Mouse (Mus musculus) hindbrain, embryonic 16.5 days (tissue): ENCODE results near the gene Ccpg1. TPM values are rescaled to one million over a fixed set of nuclear protein-coding genes. Genes with fewer than 3 reads are reported as not detected.
A peak's percentile ranks its signal among the peaks of the same experiment; 100 is the strongest.

Experiments
- ATAC-seq: fragments of 200-750 bp; cut with Nextera tagmentation; 2 replicates; pipeline ENCODE4 v1.8.0; 2017; ENCODE audit warnings: moderate TSS enrichment, moderate library complexity
- H3K27ac ChIP-seq: fragments of 300-500 bp; sonication (generic); 2 replicates; pipeline ENCODE4 v1.5.1; 2014; ENCODE audit warnings: low read depth, mild to moderate bottlenecking, control low read depth, low read length, moderate library complexity
- H3K27me3 ChIP-seq: fragments of 300-500 bp; sonication (generic); replicated peaks from 2 replicates; pipeline ENCODE4 v1.6.1; 2014; ENCODE audit warnings: low read length; ENCODE audit not compliant: control insufficient read depth, insufficient read depth
- H3K36me3 ChIP-seq: fragments of 300-500 bp; sonication (generic); 2 replicates; pipeline ENCODE4 v1.6.1; 2014; ENCODE audit warnings: mild to moderate bottlenecking, low read length, moderate library complexity, mixed read lengths; ENCODE audit not compliant: control insufficient read depth, insufficient read depth
- H3K4me1 ChIP-seq: fragments of 300-500 bp; sonication (generic); 2 replicates; pipeline ENCODE4 v1.6.1; 2014; ENCODE audit warnings: low read depth, low read length; ENCODE audit not compliant: control insufficient read depth, insufficient read depth
- H3K4me2 ChIP-seq: fragments of 300-500 bp; sonication (generic); 2 replicates; pipeline ENCODE4 v1.6.1; 2014; ENCODE audit warnings: mild to moderate bottlenecking, low read length, control low read depth, moderate library complexity
- H3K4me3 ChIP-seq: fragments of 300-500 bp; sonication (generic); 2 replicates; pipeline ENCODE4 v1.5.1; 2014; ENCODE audit warnings: mild to moderate bottlenecking, low read length, control low read depth, moderate library complexity
- H3K9ac ChIP-seq: fragments of 300-500 bp; sonication (generic); 2 replicates; pipeline ENCODE4 v1.6.1; 2014; ENCODE audit warnings: low read depth, mild to moderate bottlenecking, control low read depth, low read length, moderate library complexity
- H3K9me3 ChIP-seq: fragments of 300-500 bp; sonication (generic); 2 replicates; pipeline ENCODE4 v1.6.1; 2014; ENCODE audit warnings: mild to moderate bottlenecking, low read length, moderate library complexity; ENCODE audit not compliant: control insufficient read depth
- WGBS: fragments of 180-500 bp; shearing (Covaris S2); extraction: QIAGEN DNeasy Blood & Tissue Kit; methylation state at CpG from one replicate; pipeline ENCODE4 v1.1.7; 2014; 5-methylcytosine and 5-hydroxymethylcytosine counted together
- polyA plus RNA-seq: library from polyadenylated mRNA; unstranded; fragments of >200 nt; fragmentation: Nextera tagmentation; extraction: Ambion mirVana; gene quantifications from 2 replicates; pipeline ENCODE4 v1.2.1, GENCODE M21; 2015

Gene Ccpg1
- polyA plus RNA-seq: 49.6 and 50.7 TPM in 2 replicates

GRCm38 (mm10) chr9:72985250-72986220 is at the start of gene Ccpg1, which contains the start of gene Ccpg1os:
TSS of gene Ccpg1 (plus strand) at chr9:72985429.
TSS of gene Ccpg1os (minus strand) at chr9:72985382.
- peak within 1 kb of the TSS; percentile 88 for H3K4me2 ChIP-seq
- no peaks in the 10 kb centered on the region for H3K9me3 ChIP-seq
- H3K9ac ChIP-seq: peak within 1 kb of the TSS; percentile 91
- H3K4me1 ChIP-seq: peaks cover 17% of the 10 kb centered on the region
- peak within 1 kb of the TSS; percentile 91 for H3K27ac ChIP-seq
- H3K36me3 ChIP-seq: no peaks in the 10 kb centered on the region
- no peaks in the 10 kb centered on the region for H3K27me3 ChIP-seq
- H3K4me3 ChIP-seq: peak within 1 kb of the TSS; percentile 98
- ATAC-seq: peak; percentile 100
- WGBS: under 1% methylated on average over 70 of the region's 88 CpGs

- no peaks in the 10 kb centered on the region for H3K9me3 ChIP-seq
- no peak for ATAC-seq
- H3K4me2 ChIP-seq: no peak overlapping the region
- no peak overlapping the region for H3K9ac ChIP-seq
- H3K27ac ChIP-seq: no peak overlapping the region
- H3K4me3 ChIP-seq: no peak overlapping the region
- 71% methylated on average over 2 of the region's 2 CpGs for WGBS
- no peaks in the 10 kb centered on the region for H3K4me1 ChIP-seq
- H3K27me3 ChIP-seq: no peaks in the 10 kb centered on the region
- H3K36me3 ChIP-seq: no peaks in the 10 kb centered on the region
Measured at GRCm38 (mm10) chr9:72936301-72936700, 48.9 kb upstream of the Ccpg1 start.

GRCm38 (mm10) chr9:72943424-72943823 is 41.8 kb upstream of the Ccpg1 start:
- H3K27me3 ChIP-seq: no peaks in the 10 kb centered on the region
- peaks cover 26% of the 10 kb centered on the region for H3K36me3 ChIP-seq
- ATAC-seq: no peak
- 64% methylated on average over 3 of the region's 3 CpGs for WGBS
- no peaks in the 10 kb centered on the region for H3K4me1 ChIP-seq
- H3K4me2 ChIP-seq: no peak overlapping the region
- H3K4me3 ChIP-seq: no peak overlapping the region
- no peak overlapping the region for H3K27ac ChIP-seq
- no peak overlapping the region for H3K9ac ChIP-seq
- H3K9me3 ChIP-seq: 0 out of 2 replicates have a peak, but pooled peaks cover 2% of the 10 kb centered on the region

- Histone ChIP-seq H3K4me2 (no peak overlapping the region), H3K27me3 (no peaks in the 10 kb centered on the region), H3K36me3 (peaks cover 26% of the 10 kb centered on the region), H3K9ac (no peak overlapping the region), H3K27ac (no peak overlapping the region), H3K4me3 (no peak overlapping the region), H3K4me1 (no peaks in the 10 kb centered on the region), H3K9me3 (0 out of 2 replicates have a peak, but pooled peaks cover 2% of the 10 kb centered on the region)
- WGBS: 91% methylated on average over 13 of the region's 13 CpGs
- ATAC-seq: no peak
Measured at GRCm38 (mm10) chr9:72944286-72944685, 40.9 kb upstream of the Ccpg1 start.

- 100% methylated on average over 1 of the region's 1 CpGs for WGBS
- no peak overlapping the region for H3K27ac ChIP-seq
Measured at GRCm38 (mm10) chr9:72947010-72947409, 38.2 kb upstream of the Ccpg1 start.

GRCm38 (mm10) chr9:72949572-72949971 is 35.7 kb upstream of the Ccpg1 start:
- peaks cover 25% of the 10 kb centered on the region for H3K36me3 ChIP-seq
- no peak overlapping the region for H3K9ac ChIP-seq
- 75% methylated on average over 7 of the region's 7 CpGs for WGBS
- ATAC-seq: no peak
- no peak overlapping the region for H3K4me3 ChIP-seq
- H3K9me3 ChIP-seq: 0 out of 2 replicates have a peak, but pooled peaks cover 2% of the 10 kb centered on the region
- no peak overlapping the region for H3K27ac ChIP-seq
- H3K27me3 ChIP-seq: no peaks in the 10 kb centered on the region
- H3K4me2 ChIP-seq: no peak overlapping the region
- H3K4me1 ChIP-seq: no peaks in the 10 kb centered on the region

More at GRCm38 (mm10) chr9:72947010-72947409, 38.2 kb upstream of the Ccpg1 start:
- H3K36me3 ChIP-seq: peaks cover 26% of the 10 kb centered on the region
- no peak overlapping the region for H3K9ac ChIP-seq
- H3K4me2 ChIP-seq: no peak overlapping the region
- no peaks in the 10 kb centered on the region for H3K4me1 ChIP-seq
- no peak for ATAC-seq
- no peak overlapping the region for H3K4me3 ChIP-seq
- 0 out of 2 replicates have a peak, but pooled peaks cover 2% of the 10 kb centered on the region for H3K9me3 ChIP-seq
- H3K27me3 ChIP-seq: no peaks in the 10 kb centered on the region

- H3K36me3 ChIP-seq: no peaks in the 10 kb centered on the region
- no peak overlapping the region for H3K4me2 ChIP-seq
Measured at GRCm38 (mm10) chr9:72954746-72955145, 30.5 kb upstream of the Ccpg1 start.

GRCm38 (mm10) chr9:72955546-72955945 is 29.7 kb upstream of the Ccpg1 start:
- Histone ChIP-seq H3K9ac (no peak overlapping the region), H3K36me3 (no peaks in the 10 kb centered on the region), H3K27ac (no peak overlapping the region), H3K4me1 (peaks cover 8% of the 10 kb centered on the region), H3K4me2 (no peak overlapping the region), H3K27me3 (no peaks in the 10 kb centered on the region), H3K4me3 (no peak overlapping the region), H3K9me3 (no peaks in the 10 kb centered on the region)
- no peak for ATAC-seq
- 35% methylated on average over 1 of the region's 1 CpGs for WGBS

More at GRCm38 (mm10) chr9:72954746-72955145, 30.5 kb upstream of the Ccpg1 start:
- no peak overlapping the region for H3K9ac ChIP-seq
- H3K27ac ChIP-seq: no peak overlapping the region
- ATAC-seq: no peak
- no peaks in the 10 kb centered on the region for H3K27me3 ChIP-seq
- peaks cover 8% of the 10 kb centered on the region for H3K4me1 ChIP-seq
- H3K9me3 ChIP-seq: no peaks in the 10 kb centered on the region
- H3K4me3 ChIP-seq: no peak overlapping the region
- 49% methylated on average over 2 of the region's 2 CpGs for WGBS
